Mouse (Mus musculus): ENCODE data around the gene Gpr152.

- TF ChIP-seq CTCF (IDR thresholded peaks at IDR 0.05; ENCODE audit: borderline replicate concordance, insufficient read depth, low read depth, low read length) (no peak), POLR2A (IDR thresholded peaks at IDR 0.05; ENCODE audit: borderline replicate concordance, insufficient read depth, low read length) (no peak)
Measured at GRCm38 (mm10) chr19:4146366-4147021, 6.9 kb downstream of the Gpr152 start.
